Mouse (Mus musculus): ENCODE measurements around the gene Pard3b. TPM values are rescaled to one million over a fixed set of nuclear protein-coding genes. Genes with fewer than 3 reads are reported as not detected.

The Pard3b gene
- polyA plus RNA-seq, 1 experiment from 2014 or later: 8.8 TPM

- Histone ChIP-seq H3K27me3 (ENCODE audit: control insufficient read depth, insufficient read depth, low read length) (no peaks in the 10 kb centered on the region; the same call in 1 of the 2 replicates), H3K36me3 (ENCODE audit: control insufficient read depth, insufficient read depth, low read length) (no peaks in the 10 kb centered on the region), H3K9me3 (ENCODE audit: control insufficient read depth, low read length) (no peaks in the 10 kb centered on the region), H3K4me2 (no peak overlapping the region), H3K4me3 (ENCODE audit: low read depth, low read length) (no peak overlapping the region), H3K9ac (ENCODE audit: low read length) (no peak overlapping the region), H3K27ac (ENCODE audit: low read depth, low read length) (no peak overlapping the region), H3K4me1 (ENCODE audit: control insufficient read depth, insufficient read depth, low read length) (peaks cover 5% of the 10 kb centered on the region; the same call in 1 of the 2 replicates)
- ATAC-seq (ENCODE audit: low FRiP score) (no peak), DNase-seq (ENCODE audit: low spot score, missing footprints) (no peak)
- 71% methylated on average over 6 of the region's 6 CpGs for WGBS
These were observed 792.4 kb downstream of the Pard3b start for GRCm38 (mm10) chr1:62431054-62431453.

- WGBS: 86% methylated on average over 5 of the region's 5 CpGs
- H3K27me3 ChIP-seq (ENCODE audit: control insufficient read depth, insufficient read depth, low read length): no peaks in the 10 kb centered on the region
- no peaks in the 10 kb centered on the region for H3K9me3 ChIP-seq (ENCODE audit: control insufficient read depth, low read length)
- H3K36me3 ChIP-seq (ENCODE audit: control insufficient read depth, insufficient read depth, low read length): no peaks in the 10 kb centered on the region
- H3K27ac ChIP-seq (ENCODE audit: low read depth, low read length): no peak overlapping the region
- no peak overlapping the region for H3K9ac ChIP-seq (ENCODE audit: low read length)
- peaks cover under 1% of the 10 kb centered on the region; the same call in 1 of the 2 replicates for H3K4me1 ChIP-seq (ENCODE audit: control insufficient read depth, insufficient read depth, low read length)
- no peak for ATAC-seq (ENCODE audit: low FRiP score)
- no peak for DNase-seq (ENCODE audit: low spot score, missing footprints)
- no peak overlapping the region for H3K4me2 ChIP-seq
- H3K4me3 ChIP-seq (ENCODE audit: low read depth, low read length): no peak overlapping the region
These were observed 795.3 kb downstream of the Pard3b start for GRCm38 (mm10) chr1:62433891-62434290.

- WGBS: 62% methylated on average over 9 of the region's 9 CpGs
- Histone ChIP-seq H3K4me2 (no peak overlapping the region), H3K4me1 (ENCODE audit: control insufficient read depth, insufficient read depth, low read length) (no peaks in the 10 kb centered on the region), H3K27ac (ENCODE audit: low read depth, low read length) (no peak overlapping the region), H3K4me3 (ENCODE audit: low read depth, low read length) (no peak overlapping the region), H3K36me3 (ENCODE audit: control insufficient read depth, insufficient read depth, low read length) (no peaks in the 10 kb centered on the region), H3K9me3 (ENCODE audit: control insufficient read depth, low read length) (no peaks in the 10 kb centered on the region), H3K9ac (ENCODE audit: low read length) (no peak overlapping the region), H3K27me3 (ENCODE audit: control insufficient read depth, insufficient read depth, low read length) (no peaks in the 10 kb centered on the region)
- DNase-seq (ENCODE audit: low spot score, missing footprints) (peak; percentile 88), ATAC-seq (ENCODE audit: low FRiP score) (no peak)
These were observed 797.2 kb downstream of the Pard3b start for GRCm38 (mm10) chr1:62435844-62436243.

- Histone ChIP-seq H3K4me3 (ENCODE audit: low read depth, low read length) (no peak overlapping the region), H3K36me3 (ENCODE audit: control insufficient read depth, insufficient read depth, low read length) (no peaks in the 10 kb centered on the region), H3K27ac (ENCODE audit: low read depth, low read length) (no peak overlapping the region), H3K4me2 (no peak overlapping the region), H3K9ac (ENCODE audit: low read length) (no peak overlapping the region), H3K9me3 (ENCODE audit: control insufficient read depth, low read length) (no peaks in the 10 kb centered on the region), H3K4me1 (ENCODE audit: control insufficient read depth, insufficient read depth, low read length) (no peaks in the 10 kb centered on the region), H3K27me3 (ENCODE audit: control insufficient read depth, insufficient read depth, low read length) (no peaks in the 10 kb centered on the region)
- no peak for ATAC-seq (ENCODE audit: low FRiP score)
- DNase-seq (ENCODE audit: low spot score, missing footprints): no peak
- 79% methylated on average over 3 of the region's 3 CpGs for WGBS
These were observed 797.7 kb downstream of the Pard3b start for GRCm38 (mm10) chr1:62436304-62436703.

- no peak for DNase-seq (ENCODE audit: low spot score, missing footprints)
- Histone ChIP-seq H3K27me3 (ENCODE audit: control insufficient read depth, insufficient read depth, low read length) (no peaks in the 10 kb centered on the region), H3K4me3 (ENCODE audit: low read depth, low read length) (no peak overlapping the region), H3K27ac (ENCODE audit: low read depth, low read length) (no peak overlapping the region), H3K36me3 (ENCODE audit: control insufficient read depth, insufficient read depth, low read length) (no peaks in the 10 kb centered on the region), H3K9me3 (ENCODE audit: control insufficient read depth, low read length) (no peaks in the 10 kb centered on the region), H3K4me2 (no peak overlapping the region), H3K9ac (ENCODE audit: low read length) (no peak overlapping the region), H3K4me1 (ENCODE audit: control insufficient read depth, insufficient read depth, low read length) (no peaks in the 10 kb centered on the region)
- no peak for ATAC-seq (ENCODE audit: low FRiP score)
- WGBS: 82% methylated on average over 3 of the region's 3 CpGs
These were observed 798.9 kb downstream of the Pard3b start for GRCm38 (mm10) chr1:62437493-62437892.

GRCm38 (mm10) chr1:62444406-62444805 is 805.8 kb downstream of the Pard3b start:
- Histone ChIP-seq H3K27me3 (ENCODE audit: control insufficient read depth, insufficient read depth, low read length) (no peaks in the 10 kb centered on the region), H3K9ac (ENCODE audit: low read length) (no peak overlapping the region), H3K4me1 (ENCODE audit: control insufficient read depth, insufficient read depth, low read length) (no peaks in the 10 kb centered on the region), H3K27ac (ENCODE audit: low read depth, low read length) (no peak overlapping the region), H3K4me3 (ENCODE audit: low read depth, low read length) (no peak overlapping the region), H3K4me2 (no peak overlapping the region), H3K9me3 (ENCODE audit: control insufficient read depth, low read length) (no peaks in the 10 kb centered on the region), H3K36me3 (ENCODE audit: control insufficient read depth, insufficient read depth, low read length) (no peaks in the 10 kb centered on the region)
- DNase-seq (ENCODE audit: low spot score, missing footprints) (no peak), ATAC-seq (ENCODE audit: low FRiP score) (no peak)
- WGBS: 95% methylated on average over 3 of the region's 3 CpGs

- DNase-seq (ENCODE audit: low spot score, missing footprints): no peak
- Histone ChIP-seq H3K36me3 (ENCODE audit: control insufficient read depth, insufficient read depth, low read length) (no peaks in the 10 kb centered on the region), H3K9ac (ENCODE audit: low read length) (no peak overlapping the region), H3K9me3 (ENCODE audit: control insufficient read depth, low read length) (no peaks in the 10 kb centered on the region), H3K4me2 (no peak overlapping the region), H3K4me1 (ENCODE audit: control insufficient read depth, insufficient read depth, low read length) (no peaks in the 10 kb centered on the region), H3K27ac (ENCODE audit: low read depth, low read length) (no peak overlapping the region), H3K27me3 (ENCODE audit: control insufficient read depth, insufficient read depth, low read length) (no peaks in the 10 kb centered on the region), H3K4me3 (ENCODE audit: low read depth, low read length) (no peak overlapping the region)
- no peak for ATAC-seq (ENCODE audit: low FRiP score)
- WGBS: 84% methylated on average over 1 of the region's 1 CpGs
These were observed 808.2 kb downstream of the Pard3b start for GRCm38 (mm10) chr1:62446818-62447217.

- no peaks in the 10 kb centered on the region for H3K36me3 ChIP-seq (ENCODE audit: control insufficient read depth, insufficient read depth, low read length)
- DNase-seq (ENCODE audit: low spot score, missing footprints): no peak
- no peaks in the 10 kb centered on the region for H3K9me3 ChIP-seq (ENCODE audit: control insufficient read depth, low read length)
- no peak overlapping the region for H3K27ac ChIP-seq (ENCODE audit: low read depth, low read length)
- H3K4me3 ChIP-seq (ENCODE audit: low read depth, low read length): no peak overlapping the region
- no peak overlapping the region for H3K9ac ChIP-seq (ENCODE audit: low read length)
- H3K27me3 ChIP-seq (ENCODE audit: control insufficient read depth, insufficient read depth, low read length): no peaks in the 10 kb centered on the region
- 95% methylated on average over 7 of the region's 7 CpGs for WGBS
- no peaks in the 10 kb centered on the region for H3K4me1 ChIP-seq (ENCODE audit: control insufficient read depth, insufficient read depth, low read length)
- H3K4me2 ChIP-seq: no peak overlapping the region
- no peak for ATAC-seq (ENCODE audit: low FRiP score)
These were observed 810.7 kb downstream of the Pard3b start for GRCm38 (mm10) chr1:62449193-62449875.

GRCm38 (mm10) chr1:62465536-62465935 is 826.9 kb downstream of the Pard3b start:
- no peaks in the 10 kb centered on the region for H3K4me1 ChIP-seq (ENCODE audit: control insufficient read depth, insufficient read depth, low read length)
- no peak overlapping the region for H3K4me2 ChIP-seq
- H3K4me3 ChIP-seq (ENCODE audit: low read depth, low read length): no peak overlapping the region
- no peaks in the 10 kb centered on the region for H3K27me3 ChIP-seq (ENCODE audit: control insufficient read depth, insufficient read depth, low read length)
- DNase-seq (ENCODE audit: low spot score, missing footprints) (peak; percentile 54), ATAC-seq (ENCODE audit: low FRiP score) (no peak)
- no peak overlapping the region for H3K9ac ChIP-seq (ENCODE audit: low read length)
- no peaks in the 10 kb centered on the region for H3K36me3 ChIP-seq (ENCODE audit: control insufficient read depth, insufficient read depth, low read length)
- H3K9me3 ChIP-seq (ENCODE audit: control insufficient read depth, low read length): no peaks in the 10 kb centered on the region
- H3K27ac ChIP-seq (ENCODE audit: low read depth, low read length): no peak overlapping the region
- 70% methylated on average over 8 of the region's 8 CpGs for WGBS

Data from midbrain, embryonic 11.5 days (tissue).